Mouse (Mus musculus) layer of hippocampus, postnatal 36 days (tissue): ENCODE measurements around the gene Ankrd13d. TPM values are rescaled to one million over a fixed set of nuclear protein-coding genes. Genes with fewer than 3 reads are reported as not detected.
"Not testable (repeated sequence)": the region's sequence is repeated elsewhere in the genome, so short reads cannot be mapped to it uniquely, and the experiment has no call there.

Experiments
- DNase-seq, 2 experiments: peaks; one replicate each; pipeline ENCODE4 v3.0.0; 2022
- total RNA-seq, 2 experiments: library from RNA; stranded (reverse); gene quantifications; 2 replicates each; pipeline ENCODE4 v1.2.3; 2021

Ankrd13d gene
- total RNA-seq, 2 experiments from 2014 or later: 65.2 to 66.9 TPM

- no peak for DNase-seq
Observed at GRCm38 (mm10) chr19:4261038-4261698, 21.8 kb downstream of the Ankrd13d start.

- no peak for DNase-seq
Observed at GRCm38 (mm10) chr19:4257897-4258252, 25.1 kb downstream of the Ankrd13d start.

DNA sequence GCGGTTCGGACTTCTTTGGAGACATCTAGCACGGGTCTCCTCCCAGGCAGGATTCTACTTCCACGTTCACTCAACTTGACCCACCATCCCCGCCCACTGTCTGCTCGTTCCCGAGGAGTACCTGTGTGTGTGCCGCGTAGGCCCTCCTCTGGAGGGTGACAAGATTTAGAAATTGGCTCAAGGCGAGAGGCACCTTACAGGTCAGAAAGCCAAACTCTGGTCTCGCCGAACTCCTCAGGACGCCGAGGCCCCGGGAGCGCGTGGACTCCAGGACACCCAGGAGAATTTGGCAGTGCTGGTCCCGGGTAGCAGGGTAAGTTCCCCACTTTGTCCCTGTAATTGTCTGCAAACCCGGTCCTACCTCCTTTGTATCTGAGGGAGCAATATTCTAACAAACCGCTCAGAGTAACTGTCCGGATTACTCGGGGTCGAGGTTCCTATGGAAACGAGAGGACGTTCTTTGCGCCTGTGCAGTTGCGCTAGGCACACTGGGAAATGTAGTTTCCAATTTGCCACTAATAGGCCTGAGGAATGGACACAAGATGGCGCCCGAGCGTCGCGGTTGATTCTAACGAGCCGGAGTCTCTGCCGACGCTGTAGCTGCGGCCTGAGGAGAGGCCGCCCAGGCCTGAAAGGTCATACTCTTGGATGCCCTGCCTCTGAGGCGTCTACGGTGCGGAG is 25.6 kb downstream of the Ankrd13d start:
- peak; percentile 88 to 92 for DNase-seq

GRCm38 (mm10) chr19:4255583-4256162 is 27.3 kb downstream of the Ankrd13d start:
- DNase-seq: no peak

DNA sequence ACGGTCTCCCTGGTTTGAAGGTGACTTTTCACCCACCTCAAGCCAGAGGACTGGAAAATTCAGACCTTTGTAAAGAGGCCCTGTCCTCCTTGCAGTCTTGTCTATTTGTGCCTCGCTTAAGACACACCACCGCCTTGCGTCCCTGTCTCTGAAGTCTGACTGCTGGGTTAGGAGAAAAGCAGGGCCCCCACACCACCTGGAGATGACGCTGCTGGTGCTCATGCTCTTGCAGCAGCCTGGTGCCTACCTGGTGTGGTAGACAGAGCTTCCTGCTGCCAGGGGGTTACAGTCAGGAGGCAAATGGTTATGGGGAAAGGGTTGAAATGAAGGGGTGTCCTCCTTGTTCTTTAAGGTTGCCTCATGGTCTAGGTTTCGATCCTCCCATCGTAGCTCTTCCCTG is 28.7 kb downstream of the Ankrd13d start:
- DNase-seq: no peak

DNA sequence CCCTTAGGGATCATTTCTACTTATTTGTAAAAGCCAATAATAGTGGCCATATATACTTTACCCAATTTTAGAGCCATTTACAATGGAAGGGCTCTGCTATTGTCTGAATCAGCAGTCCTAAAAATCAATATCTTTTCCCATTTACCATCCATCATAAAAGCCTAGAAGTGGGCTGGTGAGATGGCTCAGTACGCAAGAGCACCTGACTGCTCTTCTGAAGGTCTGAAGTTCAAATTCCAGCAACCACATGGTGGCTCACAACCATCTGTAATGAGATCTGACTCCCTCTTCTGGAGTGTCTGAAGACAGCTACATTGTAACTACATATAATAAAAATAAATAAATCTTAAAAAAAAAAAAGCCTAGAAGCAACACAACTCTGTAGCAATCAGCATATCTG is 34.3 kb downstream of the Ankrd13d start:
- not testable (repeated sequence) for DNase-seq

DNA sequence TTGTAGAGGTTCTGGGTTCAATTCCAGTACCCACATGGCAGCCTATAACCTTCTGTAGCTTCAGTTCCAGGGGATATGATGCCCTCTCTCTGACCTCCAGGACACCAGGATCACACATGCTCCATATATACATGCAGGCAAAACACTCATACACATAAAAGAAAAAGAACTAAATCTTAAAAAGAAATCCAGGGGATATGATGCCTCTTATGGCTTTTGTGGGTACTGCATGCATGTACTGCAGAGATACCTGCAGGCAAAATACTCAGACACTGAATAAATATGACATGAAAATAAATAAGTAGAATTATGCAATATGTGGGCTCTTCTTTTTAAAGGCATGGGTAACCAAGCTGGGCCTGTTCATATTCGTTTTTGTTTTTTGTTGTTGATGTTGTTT is 35.9 kb downstream of the Ankrd13d start:
- DNase-seq: no peak

DNA sequence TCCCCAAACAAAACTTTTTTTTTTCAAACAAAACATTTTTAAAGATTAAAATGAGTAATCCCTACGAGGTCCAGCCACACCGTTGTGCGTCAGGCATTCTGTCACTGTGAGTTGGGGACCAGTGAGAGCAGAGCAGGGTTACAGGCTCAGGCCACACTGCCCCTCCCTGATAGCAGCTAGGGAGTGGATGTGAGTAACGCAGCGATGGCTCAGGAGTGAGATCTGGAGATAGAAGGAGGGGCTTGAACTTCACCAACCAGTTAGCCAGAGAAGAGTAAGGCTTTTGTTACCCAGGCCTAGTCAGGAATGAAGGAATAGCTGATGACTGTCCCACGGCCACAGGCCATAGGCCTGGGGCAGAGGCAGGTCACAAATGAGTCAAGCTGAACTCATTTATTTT is 38.2 kb downstream of the Ankrd13d start:
- DNase-seq: no peak

DNA sequence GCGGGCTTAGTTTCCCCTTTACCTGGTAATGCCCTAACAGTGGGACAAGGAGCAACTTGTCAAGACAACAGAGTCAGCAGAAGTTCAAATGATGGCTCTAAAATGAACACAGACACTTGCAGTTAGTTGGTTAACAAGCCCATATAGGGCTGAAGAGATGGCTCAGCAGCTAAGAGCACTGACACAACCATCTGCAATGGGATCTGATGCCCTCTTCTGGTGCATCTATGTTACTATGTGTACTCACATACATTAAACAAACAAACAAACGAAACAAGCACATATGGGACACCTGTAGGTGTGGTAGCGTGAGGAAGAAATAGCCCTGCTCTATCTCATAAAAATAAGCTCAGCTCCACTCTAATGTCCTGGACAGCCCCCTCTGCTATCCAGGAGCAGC is 40.5 kb downstream of the Ankrd13d start:
- DNase-seq: no peak

GRCm38 (mm10) chr19:4240247-4240668 is 42.7 kb downstream of the Ankrd13d start:
- DNase-seq: no peak

- no peak for DNase-seq
Observed at GRCm38 (mm10) chr19:4234548-4234947, 48.4 kb downstream of the Ankrd13d start.

DNA sequence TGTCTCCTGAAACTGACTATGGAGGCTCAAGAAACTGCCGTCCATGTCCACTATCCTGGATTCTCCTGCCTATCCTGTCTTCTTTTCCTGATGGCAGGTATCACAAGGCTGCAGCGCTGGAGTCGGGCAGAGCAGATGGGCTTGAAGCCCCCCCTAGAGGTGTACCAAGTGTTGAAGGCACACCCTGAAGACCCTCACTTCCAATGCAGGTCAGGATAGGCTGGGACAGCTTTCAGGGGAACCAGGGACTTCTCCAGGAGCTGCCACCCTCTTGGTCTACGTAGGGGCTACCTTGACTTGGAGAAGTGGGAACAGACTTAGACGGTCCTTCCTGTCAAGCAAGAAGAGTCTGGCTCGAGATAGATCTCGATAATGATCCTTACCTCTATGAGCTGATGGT is 50.3 kb downstream of the Ankrd13d start:
- no peak for DNase-seq

- no peak for DNase-seq
Observed at GRCm38 (mm10) chr19:4232186-4232572, 50.8 kb downstream of the Ankrd13d start.

- peak; percentile 94 for DNase-seq
Observed at GRCm38 (mm10) chr19:4231253-4232185, 51.4 kb downstream of the Ankrd13d start, which contains the start of gene Pold4. Gene Pold4 (plus strand): TSS chr19:4231899.

DNA sequence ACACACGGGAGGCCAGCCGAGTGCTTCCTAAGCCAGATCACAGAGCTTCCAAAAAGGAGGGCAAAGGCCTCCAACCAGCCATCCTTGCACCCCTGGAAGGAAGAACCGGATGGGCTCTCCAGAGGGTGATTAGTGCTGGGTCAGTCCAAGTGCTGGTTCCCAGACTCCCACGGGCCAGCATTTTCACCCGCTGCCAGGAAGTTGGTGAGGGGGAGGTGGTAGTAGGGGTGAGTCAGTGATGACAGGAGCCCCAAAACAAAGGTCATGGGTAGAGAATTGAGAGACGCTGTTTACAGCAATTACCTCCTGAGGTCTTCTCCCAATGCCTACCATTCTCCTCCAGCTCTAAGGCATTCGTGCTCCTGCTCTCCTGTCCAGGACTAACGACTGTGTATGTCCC is 52.5 kb downstream of the Ankrd13d start:
- no peak for DNase-seq

GRCm38 (mm10) chr19:4229451-4230076 is 53.4 kb downstream of the Ankrd13d start:
- no peak for DNase-seq

- DNase-seq: no peak
Observed at GRCm38 (mm10) chr19:4228891-4229290, 54.0 kb downstream of the Ankrd13d start.

DNA sequence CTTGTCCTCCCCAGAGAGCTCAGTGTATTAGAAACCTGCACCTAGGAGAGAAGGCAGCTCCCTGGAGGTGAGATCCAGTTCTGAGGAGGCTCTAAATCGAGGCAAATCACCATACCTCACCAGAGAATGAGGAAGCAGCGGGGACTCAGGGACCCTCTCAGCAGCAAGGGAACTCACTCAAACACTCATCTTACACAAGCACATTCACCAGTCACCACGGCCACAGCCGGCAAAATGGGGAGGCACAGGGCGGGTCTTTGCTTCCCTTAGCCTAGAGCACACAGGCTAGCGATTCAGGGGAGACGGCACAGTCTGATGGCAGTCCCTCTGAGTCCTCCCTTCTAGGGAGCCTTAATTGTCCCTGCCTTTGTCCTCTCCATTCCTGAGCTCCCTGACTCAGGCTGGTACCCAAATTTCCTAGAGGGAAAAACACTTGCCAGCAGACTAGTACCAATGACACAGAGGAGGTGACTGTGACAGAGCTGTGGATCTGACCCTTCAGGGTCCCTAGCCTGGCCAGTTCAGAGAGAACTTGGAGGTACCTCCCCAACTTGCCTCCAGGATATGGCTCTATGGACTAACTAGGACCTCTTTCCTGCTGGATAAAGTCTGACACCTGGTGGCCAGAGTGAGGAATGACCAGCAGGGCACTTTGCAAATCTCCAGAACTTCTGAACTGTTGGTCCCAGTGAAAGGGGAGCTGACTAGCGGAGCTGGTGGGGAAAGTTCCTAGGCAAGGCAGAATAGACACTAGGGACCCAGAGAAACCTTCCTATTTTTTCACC is 54.9 kb downstream of the Ankrd13d start:
- DNase-seq: peak; percentile 64 to 71

GRCm38 (mm10) chr19:4227446-4227845 is 55.5 kb downstream of the Ankrd13d start:
- no peak for DNase-seq

DNA sequence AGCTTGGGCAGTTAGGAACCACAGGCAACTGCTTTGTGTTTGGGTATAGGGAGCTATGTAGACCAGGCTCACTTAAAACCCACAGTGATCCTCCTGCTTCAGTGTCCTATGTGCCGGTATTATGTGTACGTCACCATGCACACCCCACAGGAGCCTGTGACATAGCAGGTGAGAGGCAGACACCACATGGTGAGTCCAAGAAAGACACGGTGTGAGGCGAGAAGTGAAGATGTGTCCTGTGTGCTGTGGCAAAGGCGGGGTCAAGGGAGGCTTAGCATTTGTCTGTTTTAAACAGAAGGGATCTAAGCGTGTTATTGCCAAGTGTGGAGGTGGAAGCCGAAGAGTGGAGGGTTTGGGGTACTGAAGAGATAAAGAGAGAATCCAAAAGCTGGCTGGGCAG is 56.2 kb downstream of the Ankrd13d start:
- DNase-seq: no peak

DNA sequence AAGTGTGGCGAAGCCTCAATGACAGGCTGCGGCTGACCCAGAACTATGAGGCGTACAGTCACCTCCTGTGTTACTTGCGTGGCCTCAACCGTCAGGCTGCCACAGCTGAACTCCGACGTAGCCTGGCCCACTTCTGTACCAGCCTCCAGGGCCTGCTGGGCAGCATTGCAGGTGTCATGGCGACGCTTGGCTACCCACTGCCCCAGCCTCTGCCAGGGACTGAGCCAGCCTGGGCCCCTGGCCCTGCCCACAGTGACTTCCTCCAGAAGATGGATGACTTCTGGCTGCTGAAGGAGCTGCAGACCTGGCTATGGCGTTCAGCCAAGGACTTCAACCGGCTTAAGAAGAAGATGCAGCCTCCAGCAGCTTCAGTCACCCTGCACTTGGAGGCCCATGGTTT is 60.8 kb downstream of the Ankrd13d start:
- DNase-seq: no peak
